ENCODE assay signal across 9 mouse cellular contexts in genomic region chr17:48407154-48407553, GRCm38 (mm10). TPM values are rescaled to one million over a fixed set of nuclear protein-coding genes. Genes with fewer than 3 reads are reported as not detected.
DNase-seq lines count a peak whose midpoint lies in the region; ATAC-seq and TF ChIP-seq lines count a peak whose summit lies in the region.
"Had no signal": no experiment of that assay in that cellular context is flagged by ENCODE, and none has a peak within 500 bp of the region (broad histone marks: within the 10 kb centered on the region; RNA-seq: fewer than 3 reads in every experiment).

No protein-coding gene starts in this region.

- peak overlapping the region; percentile 99 for H3K27ac ChIP-seq in midbrain, embryonic 10.5 days (replicated peaks)
- no peak overlapping the region for H3K27ac ChIP-seq in midbrain, postnatal 0 days (ENCODE audit: low read depth, low read length)
- H3K27ac ChIP-seq in forebrain, embryonic 13.5 days, result 0 out of 2 replicates have a peak overlapping the region, but pooled peaks have one; percentile 100
- H3K27ac ChIP-seq in midbrain, embryonic 14.5 days (replicated peaks; ENCODE audit: low read depth, low read length), result no peak overlapping the region

- peaks cover 10% of the 10 kb centered on the region for H3K36me3 ChIP-seq in midbrain, embryonic 10.5 days
- H3K36me3 ChIP-seq in midbrain, postnatal 0 days (ENCODE audit: insufficient read depth, low read length), result no peaks in the 10 kb centered on the region
- no peaks in the 10 kb centered on the region for H3K36me3 ChIP-seq in forebrain, embryonic 13.5 days (ENCODE audit: poor library complexity, severe bottlenecking)
- H3K36me3 ChIP-seq in midbrain, embryonic 14.5 days (ENCODE audit: control insufficient read depth, insufficient read depth, low read length), result no peaks in the 10 kb centered on the region

- H3K9ac ChIP-seq in midbrain, postnatal 0 days (replicated peaks; ENCODE audit: low read length, poor library complexity, severe bottlenecking), result no peak overlapping the region
- peak overlapping the region; percentile 99; the same call in 1 of the 2 replicates for H3K9ac ChIP-seq in forebrain, embryonic 13.5 days
- no peak overlapping the region for H3K9ac ChIP-seq in midbrain, embryonic 14.5 days (replicated peaks; ENCODE audit: low read length)

- 87% methylated on average over 4 of the region's 4 CpGs for WGBS in midbrain, embryonic 10.5 days
- 88% methylated on average over 4 of the region's 4 CpGs for whole genome bisulfite sequencing in midbrain, postnatal 0 days
- WGBS in forebrain, embryonic 13.5 days, result 85% methylated on average over 4 of the region's 4 CpGs
- 91% methylated on average over 4 of the region's 4 CpGs for WGBS in midbrain, embryonic 14.5 days

- peaks cover 28% of the 10 kb centered on the region for H3K4me1 ChIP-seq in midbrain, embryonic 10.5 days
- no peaks in the 10 kb centered on the region for H3K4me1 ChIP-seq in midbrain, postnatal 0 days (ENCODE audit: insufficient read depth, low read length)
- H3K4me1 ChIP-seq in forebrain, embryonic 13.5 days, result peaks cover 37% of the 10 kb centered on the region
- H3K4me1 ChIP-seq in midbrain, embryonic 14.5 days (ENCODE audit: control insufficient read depth, insufficient read depth, low read length), result peaks cover 22% of the 10 kb centered on the region

- H3K27me3 ChIP-seq in midbrain, embryonic 10.5 days (ENCODE audit: low read depth, poor library complexity, severe bottlenecking), result no peaks in the 10 kb centered on the region
- no peaks in the 10 kb centered on the region for H3K27me3 ChIP-seq in midbrain, postnatal 0 days (ENCODE audit: insufficient read depth, low read length)
- no peaks in the 10 kb centered on the region for H3K27me3 ChIP-seq in forebrain, embryonic 13.5 days
- no peaks in the 10 kb centered on the region for H3K27me3 ChIP-seq in midbrain, embryonic 14.5 days (ENCODE audit: control insufficient read depth, insufficient read depth, low read length)

- no peak for TF ChIP-seq CTCF in midbrain, postnatal 0 days (IDR thresholded peaks at IDR 0.05)

- DNase-seq in frontal cortex, adult 2 months (ENCODE audit: extremely low spot score in 1 of 2, low spot score in 1 of 2), result peak; percentile 45 to 49
- DNase-seq in midbrain, embryonic 10.5 days (ENCODE audit: low spot score), result no peak
- no peak for DNase-seq in midbrain, postnatal 0 days (ENCODE audit: low spot score)
- DNase-seq in midbrain, embryonic 14.5 days, result no peak
- DNase-seq in thymus, postnatal 4 days, result no peak
- DNase-seq in gastrocnemius, adult 8-10 months (ENCODE audit: low spot score in 2 of 2), result no peak

- H3K4me2 ChIP-seq in midbrain, postnatal 0 days (ENCODE audit: low read depth, low read length, poor library complexity, severe bottlenecking), result no peak overlapping the region
- peak overlapping the region; percentile 72 for H3K4me2 ChIP-seq in forebrain, embryonic 13.5 days
- peak overlapping the region; percentile 64 for H3K4me2 ChIP-seq in midbrain, embryonic 14.5 days (ENCODE audit: low read length)

- no peak for ATAC-seq in frontal cortex, adult (ENCODE audit: low TSS enrichment)
- no peak for ATAC-seq in midbrain, postnatal 0 days (ENCODE audit: low FRiP score)
- no peak for ATAC-seq in forebrain, embryonic 13.5 days
- no peak for ATAC-seq in midbrain, embryonic 14.5 days (ENCODE audit: low FRiP score, low TSS enrichment)

- H3K9me3 ChIP-seq in midbrain, embryonic 10.5 days (replicated peaks), result no peaks in the 10 kb centered on the region
- H3K9me3 ChIP-seq in midbrain, postnatal 0 days (ENCODE audit: low read length), result no peaks in the 10 kb centered on the region
- no peaks in the 10 kb centered on the region for H3K9me3 ChIP-seq in forebrain, embryonic 13.5 days (replicated peaks)
- H3K9me3 ChIP-seq in midbrain, embryonic 14.5 days (ENCODE audit: control insufficient read depth, low read length), result no peaks in the 10 kb centered on the region

- H3K4me3 ChIP-seq in midbrain, embryonic 10.5 days, result peak overlapping the region; percentile 74
- H3K4me3 ChIP-seq in midbrain, postnatal 0 days (ENCODE audit: low read depth, low read length), result no peak overlapping the region
- H3K4me3 ChIP-seq in forebrain, embryonic 13.5 days, result no peak overlapping the region
- no peak overlapping the region for H3K4me3 ChIP-seq in midbrain, embryonic 14.5 days (replicated peaks; ENCODE audit: low read depth, low read length)

RNA-seq across cellular contexts. Expression of gene Nfya, which starts 2.6 kb away (rescaled TPM):
- 31.2 and 35.5 TPM in 2 replicates for polyA plus RNA-seq in frontal cortex, adult 2 months (2012; rRNA removed)
- 15.8 and 16.3 TPM in 2 replicates for polyA plus RNA-seq in midbrain, embryonic 10.5 days (2016; fragmentation: Nextera tagmentation; extraction: Ambion mirVana)
- total RNA-seq in midbrain, postnatal 0 days (2014; rRNA removed), result 22.7 and 30.9 TPM in 2 replicates
- polyA plus RNA-seq in midbrain, postnatal 0 days (2015; fragmentation: Nextera tagmentation; extraction: Ambion mirVana), result 3.8 and 4.1 TPM in 2 replicates
- 14.8 and 17.8 TPM in 2 replicates for polyA plus RNA-seq in forebrain, embryonic 13.5 days (2015; fragmentation: Nextera tagmentation; extraction: Ambion mirVana)
- 14.2 and 16.5 TPM in 2 replicates for polyA plus RNA-seq in midbrain, embryonic 14.5 days (2014; fragmentation: Nextera tagmentation; extraction: Ambion mirVana)
- total RNA-seq in gastrocnemius, adult 8-10 months (2022), result 1 to 10 TPM; 2.8 to 6.3 (median 5.6) TPM

RNA-seq across cellular contexts. Expression of gene Oard1, which starts 2.7 kb away (rescaled TPM):
- 17.5 and 20.7 TPM in 2 replicates for polyA plus RNA-seq in frontal cortex, adult 2 months (2012; rRNA removed)
- 102 and 113 TPM in 2 replicates for polyA plus RNA-seq in midbrain, embryonic 10.5 days (2016; fragmentation: Nextera tagmentation; extraction: Ambion mirVana)
- 12.9 and 15.0 TPM in 2 replicates for total RNA-seq in midbrain, postnatal 0 days (2014; rRNA removed)
- 28.0 and 30.2 TPM in 2 replicates for polyA plus RNA-seq in midbrain, postnatal 0 days (2015; fragmentation: Nextera tagmentation; extraction: Ambion mirVana)
- polyA plus RNA-seq in forebrain, embryonic 13.5 days (2015; fragmentation: Nextera tagmentation; extraction: Ambion mirVana), result 74.4 and 85.8 TPM in 2 replicates
- 41.9 and 49.2 TPM in 2 replicates for polyA plus RNA-seq in midbrain, embryonic 14.5 days (2014; fragmentation: Nextera tagmentation; extraction: Ambion mirVana)
- 10 to 100 TPM; 12.4 to 18.1 (median 16.4) TPM for total RNA-seq in gastrocnemius, adult 8-10 months (2022)

RNA-seq across cellular contexts. Expression of gene Apobec2, which starts 25.6 kb away (rescaled TPM):
- 0.08 and 0.21 TPM in 2 replicates for polyA plus RNA-seq in frontal cortex, adult 2 months (2012; rRNA removed)
- 1.1 and 1.3 TPM in 2 replicates for polyA plus RNA-seq in midbrain, embryonic 10.5 days (2016; fragmentation: Nextera tagmentation; extraction: Ambion mirVana)
- 0.11 and 0.80 TPM in 2 replicates for total RNA-seq in midbrain, postnatal 0 days (2014; rRNA removed)
- 0.31 and 0.32 TPM in 2 replicates for polyA plus RNA-seq in midbrain, postnatal 0 days (2015; fragmentation: Nextera tagmentation; extraction: Ambion mirVana)
- polyA plus RNA-seq in forebrain, embryonic 13.5 days (2015; fragmentation: Nextera tagmentation; extraction: Ambion mirVana), result 0.72 and 0.81 TPM in 2 replicates
- 0.26 and 0.29 TPM in 2 replicates for polyA plus RNA-seq in midbrain, embryonic 14.5 days (2014; fragmentation: Nextera tagmentation; extraction: Ambion mirVana)
- total RNA-seq in gastrocnemius, adult 8-10 months (2022), result 100 to 1,000 TPM; 445 to 531 (median 476) TPM

RNA-seq across cellular contexts. Expression of gene Tspo2, which starts 44.2 kb away (rescaled TPM):
- 0.06 TPM in 1 of 2 replicates, not detected in the other for polyA plus RNA-seq in frontal cortex, adult 2 months (2012; rRNA removed)
- polyA plus RNA-seq in midbrain, embryonic 10.5 days (2016; fragmentation: Nextera tagmentation; extraction: Ambion mirVana), result 0.43 TPM in 1 of 2 replicates, not detected in the other
- total RNA-seq in midbrain, postnatal 0 days (2014; rRNA removed), result 0.22 and 0.85 TPM in 2 replicates
- 0.74 and 1.4 TPM in 2 replicates for polyA plus RNA-seq in midbrain, postnatal 0 days (2015; fragmentation: Nextera tagmentation; extraction: Ambion mirVana)
- 1.7 and 2.4 TPM in 2 replicates for polyA plus RNA-seq in forebrain, embryonic 13.5 days (2015; fragmentation: Nextera tagmentation; extraction: Ambion mirVana)
- 2.5 and 4.6 TPM in 2 replicates for polyA plus RNA-seq in midbrain, embryonic 14.5 days (2014; fragmentation: Nextera tagmentation; extraction: Ambion mirVana)
- total RNA-seq in gastrocnemius, adult 8-10 months (2022), result not detected
- polyA plus RNA-seq: C2C12 had no signal

RNA-seq across cellular contexts. Expression of gene Treml1, which starts 47.4 kb away (rescaled TPM):
- polyA plus RNA-seq in frontal cortex, adult 2 months (2012; rRNA removed), result 0.34 and 0.36 TPM in 2 replicates
- 2.0 and 2.7 TPM in 2 replicates for polyA plus RNA-seq in midbrain, embryonic 10.5 days (2016; fragmentation: Nextera tagmentation; extraction: Ambion mirVana)
- total RNA-seq in midbrain, postnatal 0 days (2014; rRNA removed), result 0.66 TPM in 1 of 2 replicates, not detected in the other
- 0.21 TPM in 1 of 2 replicates, not detected in the other for polyA plus RNA-seq in midbrain, postnatal 0 days (2015; fragmentation: Nextera tagmentation; extraction: Ambion mirVana)
- 0.49 and 1.4 TPM in 2 replicates for polyA plus RNA-seq in forebrain, embryonic 13.5 days (2015; fragmentation: Nextera tagmentation; extraction: Ambion mirVana)
- polyA plus RNA-seq in midbrain, embryonic 14.5 days (2014; fragmentation: Nextera tagmentation; extraction: Ambion mirVana), result 0.23 and 0.51 TPM in 2 replicates
- not detected for total RNA-seq in gastrocnemius, adult 8-10 months (2022)
- polyA plus RNA-seq: C2C12 had no signal

Comparison
In these comparisons a context has a peak if more than half of its experiments do, and no peak if none do; other contexts are left out.
1. H3K27ac ChIP-seq: peak in midbrain, embryonic 10.5 days (single experiment) and forebrain, embryonic 13.5 days (single experiment); none in midbrain, postnatal 0 days (single experiment) and midbrain, embryonic 14.5 days (single experiment).
2. DNase-seq: peak in frontal cortex, adult 2 months (2 of 2); none in midbrain, embryonic 10.5 days (single experiment), midbrain, postnatal 0 days (single experiment), midbrain, embryonic 14.5 days (single experiment), thymus, postnatal 4 days (single experiment) and gastrocnemius, adult 8-10 months (0 of 2).